Mouse (Mus musculus) forebrain, embryonic 10.5 days (tissue): ENCODE results near the gene Lsm14a. TPM values are rescaled to one million over a fixed set of nuclear protein-coding genes. Genes with fewer than 3 reads are reported as not detected.

ENCODE experiments used
- DNase-seq: peaks from one replicate; pipeline ENCODE4 v3.0.0-alpha.2; 2017; ENCODE audit warnings: low spot score; ENCODE audit errors: extremely low spot score
- H3K27ac ChIP-seq: fragments of 300-500 bp; sonication (generic); 2 replicates; pipeline ENCODE4 v1.5.1; 2016; ENCODE audit warnings: mild to moderate bottlenecking
- H3K27me3 ChIP-seq: fragments of 300-500 bp; sonication (generic); 2 replicates; pipeline ENCODE4 v1.6.1; 2016; ENCODE audit warnings: mild to moderate bottlenecking; ENCODE audit not compliant: poor library complexity, severe bottlenecking
- H3K36me3 ChIP-seq: fragments of 300-500 bp; sonication (generic); replicated peaks from 2 replicates; pipeline ENCODE4 v1.6.1; 2016; ENCODE audit warnings: mild to moderate bottlenecking, moderate library complexity
- H3K4me1 ChIP-seq: fragments of 300-500 bp; sonication (generic); 2 replicates; pipeline ENCODE4 v1.6.1; 2016
- H3K4me3 ChIP-seq: fragments of 300-500 bp; sonication (generic); 2 replicates; pipeline ENCODE4 v1.5.1; 2016; ENCODE audit warnings: mild to moderate bottlenecking, moderate library complexity
- H3K9me3 ChIP-seq: fragments of 300-500 bp; sonication (generic); 2 replicates; pipeline ENCODE4 v1.6.1; 2016; ENCODE audit warnings: mild to moderate bottlenecking, moderate library complexity
- WGBS: fragments of 180-500 bp; shearing (Covaris S2); methylation state at CpG from one replicate; pipeline ENCODE4 v1.1.7; 2016; 5-methylcytosine and 5-hydroxymethylcytosine counted together
- polyA plus RNA-seq: library from polyadenylated mRNA; unstranded; fragments of >200 nt; fragmentation: Nextera tagmentation; extraction: Ambion mirVana; gene quantifications from 2 replicates; pipeline ENCODE4 v1.2.1, GENCODE M21; 2016

The Lsm14a gene
- polyA plus RNA-seq, 1 experiment from 2014 or later: 105 TPM

DNA sequence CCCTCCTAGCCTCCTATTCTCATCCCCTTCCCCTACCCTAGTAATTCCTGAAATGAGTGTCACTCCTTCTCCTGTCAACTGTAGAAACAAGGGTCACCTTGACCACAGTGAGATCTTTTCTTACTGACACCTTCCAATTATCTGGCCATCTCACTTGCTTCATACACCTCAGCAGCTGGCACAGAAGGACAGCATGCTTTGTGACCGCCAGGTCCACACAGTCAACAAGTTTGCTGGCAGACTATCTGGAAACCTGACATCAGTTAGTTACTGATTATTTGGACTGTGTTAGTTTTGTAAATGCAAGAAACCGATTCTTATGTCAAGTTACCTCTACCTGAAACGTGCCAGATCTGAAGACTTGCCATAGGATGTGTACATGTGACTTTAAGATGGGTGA, 97.0 kb downstream of the Lsm14a start:
- H3K4me1 ChIP-seq: no peaks in the 10 kb centered on the region
- peaks cover 4% of the 10 kb centered on the region for H3K36me3 ChIP-seq
- H3K4me3 ChIP-seq: no peak overlapping the region
- H3K9me3 ChIP-seq: no peaks in the 10 kb centered on the region
- WGBS: 96% methylated on average over 3 of the region's 3 CpGs
- no peaks in the 10 kb centered on the region for H3K27me3 ChIP-seq
- no peak for DNase-seq
- H3K27ac ChIP-seq: no peak overlapping the region

Other genes with a start within 250 kb of the Lsm14a start
- 296 and 309 TPM in 2 replicates for gene Uba2, start 223.7 kb downstream of the Lsm14a start, polyA plus RNA-seq
- gene Pdcd2l, start 196.7 kb downstream of the Lsm14a start, polyA plus RNA-seq: 74.9 and 81.9 TPM in 2 replicates
- 439 and 441 TPM in 2 replicates for gene Gpi1, start 163.0 kb downstream of the Lsm14a start, polyA plus RNA-seq
- not detected in 2 replicates for gene Gm6096, start 142.3 kb downstream of the Lsm14a start, polyA plus RNA-seq
- 23.8 and 25.3 TPM in 2 replicates for gene 4931406P16Rik, start 79.8 kb downstream of the Lsm14a start, polyA plus RNA-seq